Mouse (Mus musculus) thymus, postnatal 4 days (tissue): ENCODE results near the gene Tmem30c.

Source experiments
- DNase-seq: peaks from one replicate; pipeline ENCODE4 v3.0.0; 2021

Tmem30c gene

DNA sequence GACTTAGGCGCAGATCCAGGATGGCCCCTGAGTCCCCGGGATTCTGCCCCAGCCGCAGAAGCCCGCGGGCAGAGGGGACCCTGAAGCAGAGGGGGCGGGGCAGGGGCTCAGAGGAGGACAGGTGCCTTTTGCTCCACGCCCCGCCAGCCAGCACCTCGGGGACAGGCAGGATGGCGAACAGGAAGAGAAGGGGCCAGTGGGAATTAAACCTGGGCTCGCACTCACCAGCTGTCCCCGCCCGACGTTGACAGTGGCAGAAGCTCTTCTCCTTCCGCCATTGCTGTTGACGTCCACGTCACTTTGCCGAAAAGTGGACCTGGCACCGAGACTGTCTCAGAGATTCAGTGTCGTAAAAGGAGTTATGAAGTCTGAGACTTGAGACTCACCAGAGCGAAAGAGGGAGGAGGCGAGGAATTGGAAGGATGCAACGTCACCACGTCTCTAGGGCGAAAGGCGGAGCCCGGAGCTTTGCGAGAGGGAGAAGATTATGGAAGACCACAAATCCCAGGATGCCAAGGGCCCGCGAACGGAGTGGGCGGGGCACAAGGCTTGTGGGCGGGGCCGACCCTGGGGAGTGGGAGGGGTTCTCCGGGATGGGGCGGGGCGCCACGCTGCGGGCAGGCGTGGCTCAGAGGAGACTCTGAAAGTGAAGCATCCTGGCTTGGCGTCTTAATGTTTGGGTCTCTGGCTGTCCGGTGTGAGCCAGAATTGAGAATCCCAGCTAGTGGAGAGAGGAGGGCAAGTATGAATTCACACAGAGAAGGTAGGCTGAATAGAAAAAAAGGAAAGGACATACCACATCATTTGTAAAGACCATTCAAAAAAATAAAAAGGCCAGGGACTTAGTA, 61.4 kb downstream of the Tmem30c start, which contains the start of gene Tbc1d23:
Gene Tbc1d23 (minus strand): TSS at position 416 of the 848 bp plus-strand sequence.
- DNase-seq, result peak; percentile 98

DNA sequence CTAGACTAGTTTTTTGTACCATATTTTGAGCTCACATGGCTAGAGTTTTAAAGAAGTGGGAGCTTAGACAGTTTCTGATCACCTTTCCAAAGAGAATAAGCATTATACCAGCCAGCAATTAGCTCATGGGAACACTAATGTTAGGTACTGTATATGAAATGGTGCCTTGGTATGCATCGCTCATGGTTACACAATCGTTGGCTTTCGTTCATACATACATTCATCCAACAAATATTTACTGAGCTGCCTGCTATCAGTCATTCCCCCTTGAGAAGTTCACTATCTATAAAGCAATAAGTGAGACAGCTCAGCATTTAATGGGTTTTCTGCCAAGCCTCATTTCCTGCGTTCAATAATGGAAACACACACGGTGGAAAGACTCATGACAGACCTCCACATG, 66.2 kb downstream of the Tmem30c start:
- DNase-seq, result no peak

DNA sequence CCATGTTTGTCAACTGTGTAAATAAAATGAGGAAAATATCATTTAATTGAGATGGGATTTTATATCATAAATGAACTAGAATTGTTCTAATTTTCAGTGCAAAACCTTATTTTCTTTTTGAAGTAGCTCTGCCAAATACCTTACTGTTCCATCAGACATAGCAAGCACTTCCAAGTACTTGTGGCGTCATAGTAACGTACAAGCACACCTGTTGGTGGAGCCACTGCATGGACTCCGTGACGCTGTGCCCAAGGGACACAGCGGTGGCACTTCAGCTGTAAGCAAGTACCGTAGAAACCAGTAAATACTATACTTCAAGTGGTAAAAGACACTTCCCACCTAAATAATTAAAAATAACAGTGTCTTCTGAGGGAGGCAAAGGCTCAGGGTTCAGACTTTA, 72.3 kb downstream of the Tmem30c start:
- no peak for DNase-seq
